Mouse (Mus musculus) bone marrow, adult 2 months (tissue): Measurements from ENCODE around the gene Ndfip2. TPM values are rescaled to one million over a fixed set of nuclear protein-coding genes. Genes with fewer than 3 reads are reported as not detected.

Experiments
- H3K27ac ChIP-seq: fragments of 200-500 bp; 2 replicates; pipeline ENCODE4 v1.5.1; 2012; ENCODE audit warnings: low read depth, mild to moderate bottlenecking, control low read depth, inconsistent platforms, low read length; ENCODE audit not compliant: control insufficient read depth, poor library complexity, insufficient read depth
- H3K4me1 ChIP-seq: fragments of 200-500 bp; 2 replicates; pipeline ENCODE4 v1.6.1; 2011; ENCODE audit warnings: low read length; ENCODE audit not compliant: control insufficient read depth, insufficient read depth
- H3K4me3 ChIP-seq: fragments of 200-500 bp; replicated peaks from 2 replicates; pipeline ENCODE3; 2011; ENCODE audit warnings: mild to moderate bottlenecking, low read depth, low read length, control low read depth; ENCODE audit not compliant: control insufficient read depth
- CTCF ChIP-seq: fragments of 200-500 bp; IDR thresholded peaks from 2 replicates; pipeline ENCODE4 v1.5.1; 2011; ENCODE audit warnings: low read length, control low read depth; ENCODE audit not compliant: control insufficient read depth, insufficient read depth
- POLR2A ChIP-seq: fragments of 200-500 bp; IDR thresholded peaks from 2 replicates; pipeline ENCODE4 v1.6.1; 2011; ENCODE audit warnings: low read depth, mild to moderate bottlenecking, control low read depth, low read length, borderline replicate concordance; ENCODE audit not compliant: control insufficient read depth
- WGBS: fragments of 180-500 bp; shearing (Covaris S2); methylation state at CpG from one replicate; pipeline ENCODE4 v1.1.7; 2018; 5-methylcytosine and 5-hydroxymethylcytosine counted together
- polyA plus RNA-seq: library from polyadenylated mRNA; stranded (reverse); fragments of >200 nt; gene quantifications from 2 replicates; pipeline ENCODE4 v1.2.4, GENCODE M21; 2011; ENCODE audit warnings: low replicate concordance; ENCODE audit not compliant: missing spikeins, insufficient read depth, insufficient read length

Ndfip2 gene
- polyA plus RNA-seq, 1 experiment, result 7.2 TPM

DNA sequence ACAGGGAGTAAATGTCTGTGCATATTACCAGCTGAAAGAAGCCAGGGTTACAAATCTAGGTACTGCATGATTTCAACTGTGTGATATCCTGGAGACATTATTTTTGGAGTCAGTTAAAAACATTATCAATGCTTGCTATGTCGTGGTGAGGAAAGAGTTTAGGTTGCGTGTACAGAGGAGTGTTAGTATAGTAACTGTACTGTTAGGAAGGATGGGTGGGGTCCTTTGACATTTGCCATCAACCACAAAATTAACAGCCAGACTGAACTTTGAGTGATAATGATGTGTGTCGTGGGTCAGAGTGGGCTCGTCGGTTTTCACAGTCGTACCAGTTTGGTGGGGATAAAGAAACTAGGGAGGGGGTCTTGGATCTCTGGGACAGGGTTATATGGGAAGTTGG lies 13.7 kb downstream of the Ndfip2 start:
- no peak overlapping the region for H3K27ac ChIP-seq
- no peak for TF ChIP-seq CTCF
- TF ChIP-seq POLR2A, result no peak
- no peak overlapping the region for H3K4me3 ChIP-seq
- WGBS, result 58% methylated on average over 6 of the region's 6 CpGs
- H3K4me1 ChIP-seq, result no peaks in the 10 kb centered on the region; the same call in 1 of the 2 replicates

DNA sequence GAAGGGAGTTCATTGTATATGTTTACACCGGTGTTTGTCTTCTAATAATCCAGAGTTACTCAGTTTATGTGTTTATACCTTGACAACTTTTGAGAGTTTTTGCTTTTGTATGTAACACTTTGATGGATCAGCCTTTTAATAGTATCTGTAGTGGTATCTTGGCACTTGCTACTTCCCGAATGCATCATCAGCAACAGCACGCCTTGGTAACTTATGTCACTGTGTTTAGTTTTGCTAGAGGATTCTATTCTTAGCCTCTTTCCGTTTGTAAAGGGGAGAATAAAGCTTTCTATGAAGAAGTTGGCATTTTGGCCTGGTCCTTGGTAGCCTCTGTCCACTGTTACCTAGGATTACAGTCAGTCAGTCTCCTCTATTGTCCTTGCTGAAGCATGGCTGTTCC lies 14.2 kb downstream of the Ndfip2 start:
- WGBS, result 78% methylated on average over 4 of the region's 4 CpGs
- no peaks in the 10 kb centered on the region; the same call in 1 of the 2 replicates for H3K4me1 ChIP-seq
- H3K27ac ChIP-seq, result no peak overlapping the region
- no peak for TF ChIP-seq POLR2A
- no peak for TF ChIP-seq CTCF
- no peak overlapping the region for H3K4me3 ChIP-seq

DNA sequence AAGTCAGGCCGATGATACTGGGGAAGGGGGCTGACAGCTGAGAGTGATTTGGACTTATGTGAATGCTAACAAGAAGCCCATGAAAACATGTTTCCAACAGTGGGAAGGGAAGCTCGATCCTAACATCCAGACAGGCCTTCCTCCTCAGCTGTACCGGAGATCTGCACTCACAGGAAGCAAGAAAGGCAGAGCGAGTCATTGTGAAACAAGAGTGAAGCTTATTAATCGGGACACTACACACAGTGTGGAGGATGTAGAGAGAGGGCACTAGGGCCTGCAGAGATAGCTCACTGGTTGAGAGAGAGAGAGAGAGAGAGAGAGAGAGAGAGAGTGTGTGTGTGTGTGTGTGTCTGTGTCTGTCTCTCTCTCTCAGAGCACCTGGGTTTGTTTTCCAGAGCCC lies 16.8 kb downstream of the Ndfip2 start:
- TF ChIP-seq CTCF (no peak), POLR2A (no peak)
- H3K4me1 ChIP-seq, result no peaks in the 10 kb centered on the region; the same call in 1 of the 2 replicates
- H3K4me3 ChIP-seq, result no peak overlapping the region
- no peak overlapping the region for H3K27ac ChIP-seq
- 65% methylated on average over 5 of the region's 5 CpGs for WGBS

DNA sequence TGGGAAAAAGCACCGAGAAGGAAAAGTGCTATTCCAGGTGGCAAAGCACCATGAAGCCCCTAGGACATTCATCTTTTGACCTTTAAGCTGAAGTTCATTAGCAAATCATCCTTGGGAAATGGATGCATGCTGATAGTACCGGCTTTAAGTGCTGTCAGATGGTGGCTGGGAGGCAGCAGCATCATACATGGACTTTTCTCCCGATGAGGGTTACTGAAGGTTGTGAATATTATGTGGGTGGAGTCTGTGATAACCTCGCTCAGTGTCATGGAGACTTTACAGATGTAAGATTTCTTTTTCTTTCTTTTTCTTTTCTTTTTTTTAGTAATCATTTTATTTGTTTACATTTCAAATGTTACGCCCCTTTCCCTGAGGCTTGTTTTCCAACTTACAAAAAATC lies 18.9 kb downstream of the Ndfip2 start:
- no peaks in the 10 kb centered on the region; the same call in 1 of the 2 replicates for H3K4me1 ChIP-seq
- no peak overlapping the region for H3K27ac ChIP-seq
- H3K4me3 ChIP-seq, result no peak overlapping the region
- 86% methylated on average over 5 of the region's 5 CpGs for WGBS
- TF ChIP-seq CTCF (no peak), POLR2A (no peak)

DNA sequence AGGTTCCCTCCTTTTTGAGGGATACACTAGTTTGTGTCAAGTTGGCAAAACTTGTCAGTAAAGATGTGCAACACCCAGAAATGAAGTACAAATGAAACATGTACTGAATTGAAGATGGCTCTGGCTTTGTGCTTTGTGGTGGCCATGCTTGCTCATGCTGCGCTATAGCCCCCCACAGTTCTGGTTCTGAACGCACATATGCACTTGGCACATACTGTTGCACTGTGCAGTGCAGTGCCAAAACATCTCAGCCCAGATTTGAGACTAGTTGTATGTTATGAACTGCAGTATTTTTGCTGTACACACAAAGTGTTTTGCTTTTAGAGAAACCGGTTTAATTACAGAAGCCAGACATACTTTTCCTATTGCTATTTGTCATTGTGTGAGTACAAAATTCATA lies 25.7 kb downstream of the Ndfip2 start:
- WGBS, result 87% methylated on average over 3 of the region's 3 CpGs
- H3K4me3 ChIP-seq, result no peak overlapping the region
- no peaks in the 10 kb centered on the region; the same call in 1 of the 2 replicates for H3K4me1 ChIP-seq
- no peak overlapping the region for H3K27ac ChIP-seq
- TF ChIP-seq CTCF (no peak), POLR2A (no peak)

DNA sequence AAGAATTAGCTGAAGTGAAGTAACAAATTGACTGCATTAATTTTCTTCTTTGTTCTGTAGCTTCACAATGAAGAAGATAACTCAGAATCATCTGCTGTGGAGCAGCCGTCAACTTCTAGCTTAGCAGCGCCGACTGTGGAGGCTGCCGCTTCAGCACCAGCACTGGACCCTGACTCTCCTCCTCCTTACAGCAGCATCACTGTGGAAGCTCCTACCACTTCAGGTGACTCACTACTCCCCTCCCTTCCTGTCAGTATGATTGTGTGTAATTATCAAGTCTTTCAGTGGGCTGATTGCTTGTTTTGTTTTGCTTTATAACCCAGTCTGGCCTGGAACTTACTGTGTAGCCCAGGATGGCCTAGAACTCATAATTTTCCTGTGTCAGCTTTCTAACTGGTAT lies 29.2 kb downstream of the Ndfip2 start:
- Histone ChIP-seq H3K27ac (no peak overlapping the region), H3K4me3 (no peak overlapping the region), H3K4me1 (no peaks in the 10 kb centered on the region; the same call in 1 of the 2 replicates)
- TF ChIP-seq CTCF (no peak), POLR2A (no peak)
- 93% methylated on average over 4 of the region's 4 CpGs for WGBS

DNA sequence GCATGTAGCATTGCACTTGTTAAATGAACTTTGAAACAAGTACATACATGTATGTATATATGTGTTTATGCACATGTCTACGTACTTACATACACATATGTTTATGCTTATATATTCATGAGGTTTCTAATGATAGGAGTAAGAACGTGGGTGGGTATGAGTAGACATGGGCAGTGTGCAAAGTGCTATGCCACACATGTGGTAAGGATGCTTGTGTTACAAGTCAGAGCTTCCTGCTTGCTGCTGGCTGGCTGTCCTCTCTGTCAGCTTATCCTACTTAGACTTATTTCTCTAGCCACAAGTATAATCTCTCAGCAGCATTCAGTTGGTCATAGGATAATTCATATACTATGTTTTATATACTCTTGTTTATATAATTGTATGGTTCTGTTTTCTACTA lies 29.6 kb downstream of the Ndfip2 start:
- Histone ChIP-seq H3K27ac (no peak overlapping the region), H3K4me1 (no peaks in the 10 kb centered on the region; the same call in 1 of the 2 replicates), H3K4me3 (no peak overlapping the region)
- 72% methylated on average over 2 of the region's 2 CpGs for WGBS
- TF ChIP-seq CTCF, result no peak
- no peak for TF ChIP-seq POLR2A

DNA sequence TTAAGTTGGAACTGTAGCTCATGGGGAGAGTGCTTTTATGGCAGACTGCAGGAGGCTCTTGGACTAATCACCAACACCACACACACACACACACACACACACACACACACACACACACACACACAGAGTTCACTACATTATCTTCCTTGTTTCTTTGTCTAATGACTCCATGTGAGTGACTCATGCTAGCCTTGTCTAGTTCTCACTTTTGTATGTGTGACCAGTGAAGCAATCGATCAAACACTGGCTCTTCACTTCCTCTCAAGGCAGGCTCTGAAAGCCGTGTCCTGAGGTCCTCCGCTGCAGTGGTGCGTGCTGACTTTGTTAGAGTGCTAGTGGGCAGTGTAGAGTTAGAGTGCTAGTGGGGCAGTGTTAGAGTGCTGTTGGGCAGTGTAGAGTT lies 30.2 kb downstream of the Ndfip2 start:
- H3K4me3 ChIP-seq, result no peak overlapping the region
- 32% methylated on average over 4 of the region's 4 CpGs for WGBS
- no peaks in the 10 kb centered on the region; the same call in 1 of the 2 replicates for H3K4me1 ChIP-seq
- H3K27ac ChIP-seq, result no peak overlapping the region
- TF ChIP-seq POLR2A (no peak), CTCF (no peak)

DNA sequence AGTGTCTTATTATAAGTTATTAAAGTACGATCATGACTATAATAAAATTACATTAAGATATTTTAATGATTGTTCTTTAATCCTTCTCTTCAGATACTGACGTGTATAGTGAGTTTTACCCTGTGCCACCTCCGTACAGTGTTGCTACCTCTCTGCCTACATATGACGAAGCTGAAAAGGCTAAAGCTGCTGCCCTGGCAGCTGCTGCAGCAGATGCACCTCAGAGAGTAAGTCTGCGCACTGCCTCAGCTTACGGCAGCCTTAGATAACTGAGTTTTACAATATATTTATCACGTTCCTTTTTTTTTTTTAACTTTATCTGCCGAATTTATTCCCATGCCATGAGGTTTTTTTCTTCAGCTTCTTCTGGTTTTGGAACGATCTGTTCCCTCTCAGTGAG lies 33.8 kb downstream of the Ndfip2 start:
- no peak overlapping the region for H3K4me3 ChIP-seq
- H3K4me1 ChIP-seq, result no peaks in the 10 kb centered on the region; the same call in 1 of the 2 replicates
- WGBS, result 88% methylated on average over 9 of the region's 9 CpGs
- TF ChIP-seq CTCF, result no peak
- TF ChIP-seq POLR2A, result no peak
- no peak overlapping the region for H3K27ac ChIP-seq
